Mouse (Mus musculus) E14TG2a.4 (cell line): ENCODE measurements at regions not wholly inside any gene's neighbourhood (a gene's known extent, or its start where the extent isn't known, plus 50 kb on each side); places are given as distances from the start of the nearest gene placed in this dataset.

Source experiments
- CTCF ChIP-seq: conservative IDR thresholded peaks from 2 replicates; pipeline ENCODE4 v1.5.1; 2014; ENCODE audit warnings: low read length
- NANOG ChIP-seq: IDR thresholded peaks from 2 replicates; pipeline ENCODE4 v1.6.1; 2014; ENCODE audit warnings: borderline replicate concordance, low read length, mixed read lengths
- POU5F1 ChIP-seq: IDR thresholded peaks from 2 replicates; pipeline ENCODE4 v1.6.1; 2014; ENCODE audit warnings: low read length, borderline replicate concordance

- TF ChIP-seq CTCF (no peak), NANOG (no peak), POU5F1 (no peak)
Measured at GRCm38 (mm10) chr14:36328258-36328891, 233.7 kb downstream of the 4930474N05Rik start.
